Mouse (Mus musculus): ENCODE measurements around the gene Ubqlnl.

- TF ChIP-seq HCFC1 (IDR thresholded peaks at IDR 0.05; ENCODE audit: low read depth, low read length) (no peak), POLR2A (IDR thresholded peaks at IDR 0.05; ENCODE audit: control insufficient read depth in 1 of 2, insufficient read depth in 1 of 2, low read depth in 1 of 2, low read length in 2 of 2, poor library complexity in 1 of 2) (no peak), EP300 (IDR thresholded peaks at IDR 0.05; ENCODE audit: low read depth in 1 of 2, low read length in 2 of 2) (no peak), CHD1 (IDR thresholded peaks at IDR 0.05; ENCODE audit: low read depth, low read length) (no peak), MYC (IDR thresholded peaks at IDR 0.05; ENCODE audit: low read depth, low read length) (no peak), CTCF (IDR thresholded peaks at IDR 0.05 in 2 of 3, conservative IDR thresholded peaks at IDR 0.05 in 1 of 3; ENCODE audit: control insufficient read depth in 1 of 3, insufficient read depth in 1 of 3, low read depth in 2 of 3, low read length in 3 of 3, poor library complexity in 1 of 3, severe bottlenecking in 1 of 3) (peak in 1 of 3 experiments; percentile 36; a peak in 2 of 6 replicates), MAZ (IDR thresholded peaks at IDR 0.05; ENCODE audit: low read depth, low read length) (no peak), USF1 (IDR thresholded peaks at IDR 0.05; ENCODE audit: low read depth, low read length) (no peak), JUND (IDR thresholded peaks at IDR 0.05; ENCODE audit: low read depth, low read length) (no peak), NRF1 (IDR thresholded peaks at IDR 0.05; ENCODE audit: insufficient read depth, low read depth, low read length, poor library complexity, severe bottlenecking) (no peak), MAFK (IDR thresholded peaks at IDR 0.05; ENCODE audit: borderline replicate concordance, low read depth, low read length) (no peak), ZMIZ1 (IDR thresholded peaks at IDR 0.05; ENCODE audit: low read depth, low read length) (no peak), NELFE (IDR thresholded peaks at IDR 0.05; ENCODE audit: low read depth, low read length) (no peak), SIN3A (IDR thresholded peaks at IDR 0.05; ENCODE audit: low read length) (no peak)
Observed at GRCm38 (mm10) chr7:104191275-104191674, 40.9 kb upstream of the Ubqlnl start.

Data from MEL (cell line).